Mouse (Mus musculus) brain, embryonic 14.5 days (tissue): ENCODE measurements around the gene BC100530. TPM values are rescaled to one million over a fixed set of nuclear protein-coding genes. Genes with fewer than 3 reads are reported as not detected.
"Not testable (repeated sequence)": the region's sequence is repeated elsewhere in the genome, so short reads cannot be mapped to it uniquely, and the experiment has no call there.

Experiments used
- DNase-seq: peaks from one replicate; pipeline ENCODE4 v3.0.0-alpha.2; 2011; ENCODE audit warnings: low read depth
- CTCF ChIP-seq: fragments of 200-500 bp; IDR thresholded peaks from 2 replicates; pipeline ENCODE4 v1.5.1; 2012; ENCODE audit warnings: inconsistent platforms, mild to moderate bottlenecking, moderate library complexity, borderline replicate concordance; ENCODE audit not compliant: insufficient read depth, insufficient read length; ENCODE audit errors: extremely low read depth
- POLR2A ChIP-seq: fragments of 200-500 bp; IDR thresholded peaks from 2 replicates; pipeline ENCODE4 v1.6.1; 2012; ENCODE audit warnings: mild to moderate bottlenecking, inconsistent platforms, borderline replicate concordance; ENCODE audit not compliant: poor library complexity, insufficient read depth, insufficient read length, severe bottlenecking; ENCODE audit errors: extremely low read depth
- polyA plus RNA-seq: library from polyadenylated mRNA; depleted of rRNA; stranded (reverse); fragments of >200 nt; gene quantifications from 2 replicates; pipeline ENCODE4 v1.2.3, GENCODE M21; 2012; rRNA removed

Gene BC100530
- polyA plus RNA-seq: 0.94 and 1.6 TPM in 2 replicates

GRCm38 (mm10) chr16:36367648-36368047 is at the start of gene BC100530:
Gene BC100530 (minus strand): TSS chr16:36367748.
- not testable (repeated sequence) for DNase-seq

GRCm38 (mm10) chr16:36408357-36408756 is 40.8 kb upstream of the BC100530 start, which contains the start of gene Stfa2:
Gene Stfa2 (minus strand): TSS chr16:36408457.
- no peak for DNase-seq
- TF ChIP-seq CTCF: no peak
- no peak for TF ChIP-seq POLR2A

GRCm38 (mm10) chr16:36389060-36389459 is 21.5 kb upstream of the BC100530 start:
- no peak for TF ChIP-seq CTCF
- no peak for TF ChIP-seq POLR2A
- DNase-seq: no peak

- DNase-seq: peak; percentile 4
- TF ChIP-seq POLR2A: no peak
- TF ChIP-seq CTCF: no peak
Observed at GRCm38 (mm10) chr16:36337171-36337570, 30.4 kb downstream of the BC100530 start.

- DNase-seq: no peak
- no peak for TF ChIP-seq CTCF
- no peak for TF ChIP-seq POLR2A
Observed at GRCm38 (mm10) chr16:36334232-36334631, 33.3 kb downstream of the BC100530 start, which contains the start of gene BC117090. Gene BC117090 (minus strand): TSS chr16:36334332.

GRCm38 (mm10) chr16:36319286-36319685 is 48.3 kb downstream of the BC100530 start:
- TF ChIP-seq CTCF: no peak
- TF ChIP-seq POLR2A: no peak
- DNase-seq: no peak

GRCm38 (mm10) chr16:36316111-36316510 is 51.4 kb downstream of the BC100530 start:
- DNase-seq: not testable (repeated sequence)

Other genes with a start within 250 kb of the BC100530 start
- 0.03 TPM in 1 of 2 replicates, not detected in the other for gene Csta1, start 236.5 kb downstream of the BC100530 start, polyA plus RNA-seq
- 0.92 and 1.1 TPM in 2 replicates for gene Stfa2l1, start 210.9 kb downstream of the BC100530 start, polyA plus RNA-seq
- gene Gm5483, start 183.5 kb downstream of the BC100530 start, polyA plus RNA-seq: 0.72 and 1.1 TPM in 2 replicates
- not detected in 2 replicates for gene Gm5416, start 157.3 kb downstream of the BC100530 start, polyA plus RNA-seq
- gene 2010005H15Rik, start 146.3 kb downstream of the BC100530 start, polyA plus RNA-seq: not detected in 2 replicates
- gene Stfa1, start 90.8 kb downstream of the BC100530 start, polyA plus RNA-seq: 0.79 and 1.7 TPM in 2 replicates
- not detected in 2 replicates for gene BC117090, start 33.4 kb downstream of the BC100530 start, polyA plus RNA-seq
- gene Stfa2, start 40.7 kb upstream of the BC100530 start, polyA plus RNA-seq: 0.33 TPM in 1 of 2 replicates, not detected in the other
- 0.82 and 1.8 TPM in 2 replicates for gene Stfa3, start 87.6 kb upstream of the BC100530 start, polyA plus RNA-seq
- 0.04 TPM in 1 of 2 replicates, not detected in the other for gene Casr, start 194.4 kb upstream of the BC100530 start, polyA plus RNA-seq